Mouse (Mus musculus): Measurements from ENCODE around the gene Tmem150c.
A peak's percentile ranks its signal among the peaks of the same experiment; 100 is the strongest.

Gene Tmem150c

GRCm38 (mm10) chr5:100166591-100167491, 7.2 kb upstream of the Tmem150c start:
- peak; percentile 23 for DNase-seq (ENCODE audit: low spot score)

GRCm38 (mm10) chr5:100163368-100163767, 3.8 kb upstream of the Tmem150c start:
- DNase-seq (ENCODE audit: low spot score) = no peak

GRCm38 (mm10) chr5:100162857-100163256, 3.2 kb upstream of the Tmem150c start:
- no peak for DNase-seq (ENCODE audit: low spot score)

- DNase-seq (ENCODE audit: low spot score) = no peak
Observed at GRCm38 (mm10) chr5:100162053-100162452, 2.4 kb upstream of the Tmem150c start.

GRCm38 (mm10) chr5:100158791-100159637, 594 bp downstream of the Tmem150c start:
- peak; percentile 7 for DNase-seq (ENCODE audit: low spot score)

GRCm38 (mm10) chr5:100158301-100158700, 1.3 kb downstream of the Tmem150c start:
- no peak for DNase-seq (ENCODE audit: low spot score)

- DNase-seq (ENCODE audit: low spot score) = no peak
Observed at GRCm38 (mm10) chr5:100155646-100156045, 4.0 kb downstream of the Tmem150c start.

GRCm38 (mm10) chr5:100149967-100150366, 9.6 kb downstream of the Tmem150c start:
- no peak for DNase-seq (ENCODE audit: low spot score)

GRCm38 (mm10) chr5:100144836-100145235, 14.8 kb downstream of the Tmem150c start:
- DNase-seq (ENCODE audit: low spot score) = no peak

GRCm38 (mm10) chr5:100127283-100127682, 32.3 kb downstream of the Tmem150c start:
- DNase-seq (ENCODE audit: low spot score) = no peak

GRCm38 (mm10) chr5:100125409-100126123, 34.0 kb downstream of the Tmem150c start:
- DNase-seq (ENCODE audit: low spot score) = no peak

- DNase-seq (ENCODE audit: low spot score) = no peak
Observed at GRCm38 (mm10) chr5:100124530-100124929, 35.1 kb downstream of the Tmem150c start.

GRCm38 (mm10) chr5:100123283-100123682, 36.3 kb downstream of the Tmem150c start:
- DNase-seq (ENCODE audit: low spot score) = no peak

- no peak for DNase-seq (ENCODE audit: low spot score)
Observed at GRCm38 (mm10) chr5:100121170-100121569, 38.4 kb downstream of the Tmem150c start.

- DNase-seq (ENCODE audit: low spot score) = no peak
Observed at GRCm38 (mm10) chr5:100120711-100121141, 38.9 kb downstream of the Tmem150c start.

- no peak for DNase-seq (ENCODE audit: low spot score)
Observed at GRCm38 (mm10) chr5:100119331-100119730, 40.3 kb downstream of the Tmem150c start.

GRCm38 (mm10) chr5:100113403-100113802, 46.2 kb downstream of the Tmem150c start:
- no peak for DNase-seq (ENCODE audit: low spot score)

GRCm38 (mm10) chr5:100110581-100110980, 49.0 kb downstream of the Tmem150c start:
- DNase-seq (ENCODE audit: low spot score) = no peak

GRCm38 (mm10) chr5:100109543-100110282, 49.9 kb downstream of the Tmem150c start:
- no peak for DNase-seq (ENCODE audit: low spot score)

GRCm38 (mm10) chr5:100108866-100109265, 50.7 kb downstream of the Tmem150c start:
- no peak for DNase-seq (ENCODE audit: low spot score)

GRCm38 (mm10) chr5:100102395-100102794, 57.2 kb downstream of the Tmem150c start:
- no peak for DNase-seq (ENCODE audit: low spot score)
